Mouse (Mus musculus) retina, embryonic 14.5 days (tissue): ENCODE measurements at regions not wholly inside any gene's neighbourhood (a gene's known extent, or its start where the extent isn't known, plus 50 kb on each side); places are given as distances from the start of the nearest gene placed in this dataset.

Experiments used
- DNase-seq: peaks from one replicate; pipeline ENCODE4 v3.0.0-alpha.2; 2015; ENCODE audit warnings: low spot score

DNA sequence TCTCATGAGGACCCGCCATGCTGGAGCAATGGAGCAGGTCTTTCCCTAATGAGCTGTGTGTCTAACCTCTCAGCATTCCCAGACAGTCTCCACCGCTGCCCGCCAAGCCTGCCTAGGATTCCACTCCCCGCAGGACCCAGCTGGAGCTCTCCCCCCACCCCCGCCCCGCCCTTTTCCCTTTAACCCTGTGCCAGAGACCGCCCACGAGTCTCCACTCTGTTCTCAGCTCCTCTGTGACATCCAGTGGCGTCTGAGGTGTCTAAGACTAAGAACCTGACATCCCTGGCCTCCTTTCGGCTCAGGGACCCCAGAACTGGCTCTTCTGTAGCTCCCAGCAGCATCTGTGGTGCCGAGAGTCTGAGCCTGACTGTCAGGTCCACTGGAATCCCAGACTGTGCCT is 50.9 kb upstream of the Tpp2 start:
- peak; percentile 5 for DNase-seq

GRCm38 (mm10) chr1:43880396-43880795 is 52.8 kb upstream of the Uxs1 start:
- DNase-seq: no peak

- no peak for DNase-seq
Measured at GRCm38 (mm10) chr1:43879896-43880295, 52.3 kb upstream of the Uxs1 start.

- DNase-seq: no peak
Measured at GRCm38 (mm10) chr1:43879163-43879562, 51.6 kb upstream of the Uxs1 start.

GRCm38 (mm10) chr1:43878163-43878562 is 50.6 kb upstream of the Uxs1 start:
- DNase-seq: no peak

DNA sequence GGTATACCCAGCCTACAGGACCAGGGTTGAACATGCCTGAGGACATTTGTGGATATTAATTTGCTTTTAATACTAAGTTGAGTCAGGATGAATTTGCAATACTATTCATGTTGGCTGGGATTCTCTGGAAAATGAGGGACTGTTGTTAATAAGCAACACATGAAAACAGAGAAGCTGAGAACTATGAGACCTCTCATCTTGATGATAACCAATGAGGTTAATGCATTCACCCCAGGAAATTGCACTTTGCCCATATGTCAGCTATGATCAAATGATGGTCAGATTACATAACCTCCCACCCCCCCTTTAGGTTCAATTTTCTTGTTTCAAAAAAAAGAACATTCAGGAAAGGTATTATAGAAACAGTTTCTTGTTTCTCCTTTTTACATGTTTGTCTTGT is 50.1 kb upstream of the Uxs1 start:
- no peak for DNase-seq
